23 mouse cellular contexts compared by ENCODE assay signal in the genomic region with DNA sequence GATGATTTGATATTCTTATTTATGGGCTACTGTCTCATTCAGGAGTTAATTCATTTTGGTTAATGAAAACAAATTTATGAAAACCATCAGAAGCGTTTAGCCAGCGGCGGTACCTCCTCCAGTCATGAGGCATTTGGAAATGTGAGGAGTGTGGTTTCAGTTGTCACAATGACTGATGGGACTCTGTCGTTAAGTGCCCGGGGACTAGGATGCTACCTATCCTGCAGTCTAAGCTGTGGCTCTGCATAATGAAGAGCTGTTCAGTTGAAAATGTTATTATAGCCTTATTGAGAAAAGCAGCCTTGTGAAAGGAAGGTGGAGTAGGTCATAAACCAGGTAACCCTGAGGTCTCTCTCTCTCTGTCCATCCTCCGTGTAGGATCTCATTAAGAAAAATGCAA.
A peak's percentile ranks its signal among the peaks of the same experiment; 100 is the strongest.
DNase-seq lines count a peak whose midpoint lies in the region; ATAC-seq and TF ChIP-seq lines count a peak whose summit lies in the region.
"Had no signal": no experiment of that assay in that cellular context is flagged by ENCODE, and none has a peak within 500 bp of the region (broad histone marks: within the 10 kb centered on the region; RNA-seq: fewer than 3 reads in every experiment).

No protein-coding gene starts in this region.

- H3K9ac ChIP-seq in hindbrain, embryonic 15.5 days, result no peak overlapping the region
- H3K9ac ChIP-seq in hindbrain, embryonic 16.5 days (ENCODE audit: low read depth, low read length), result no peak overlapping the region
- H3K9ac ChIP-seq in neural tube, embryonic 14.5 days (replicated peaks; ENCODE audit: low read depth, low read length), result no peak overlapping the region
- H3K9ac ChIP-seq: forebrain, embryonic 13.5 days; heart, embryonic 13.5 days; hindbrain, embryonic 13.5 days; intestine, embryonic 15.5 days had no signal

- H3K27ac ChIP-seq in hindbrain, embryonic 15.5 days (replicated peaks), result no peak overlapping the region
- H3K27ac ChIP-seq in hindbrain, embryonic 16.5 days (ENCODE audit: low read depth, low read length), result no peak overlapping the region
- H3K27ac ChIP-seq in neural tube, embryonic 14.5 days (ENCODE audit: low read depth, low read length), result no peak overlapping the region
- H3K27ac ChIP-seq: forebrain, embryonic 13.5 days; heart, adult 2 months; heart, embryonic 10.5 days; heart, embryonic 13.5 days; intestine, embryonic 15.5 days had no signal

- no peaks in the 10 kb centered on the region for H3K36me3 ChIP-seq in hindbrain, embryonic 15.5 days
- H3K36me3 ChIP-seq in hindbrain, embryonic 16.5 days (ENCODE audit: control insufficient read depth, insufficient read depth, low read length), result no peaks in the 10 kb centered on the region
- H3K36me3 ChIP-seq in neural tube, embryonic 14.5 days (ENCODE audit: control insufficient read depth, insufficient read depth, low read length), result no peaks in the 10 kb centered on the region
- H3K36me3 ChIP-seq: forebrain, embryonic 10.5 days; heart, embryonic 10.5 days; heart, embryonic 13.5 days; hindbrain, embryonic 13.5 days; intestine, embryonic 15.5 days had no signal

- TF ChIP-seq POLR2A in brain, embryonic 14.5 days (IDR thresholded peaks at IDR 0.05; ENCODE audit: borderline replicate concordance, extremely low read depth, insufficient read depth, insufficient read length, poor library complexity, severe bottlenecking), result no peak

- DNase-seq in brain, embryonic 14.5 days (ENCODE audit: low read depth), result peak; percentile 18
- peak; percentile 7 for DNase-seq in embryo, embryonic 10.5 days (ENCODE audit: low spot score)
- DNase-seq in left cerebral cortex, adult 11 months (ENCODE audit: low spot score), result no peak
- DNase-seq: adrenal gland, adult 2 months; adrenal gland, postnatal 14 days; cerebellum, adult 11-12 months; cerebellum, adult 8-10 months; cerebellum, postnatal 10 days; cerebellum, postnatal 36 days; gastrocnemius, postnatal 10 days; gastrocnemius, postnatal 36 days; heart, adult 2 months had no signal

- no peaks in the 10 kb centered on the region for H3K9me3 ChIP-seq in hindbrain, embryonic 15.5 days
- H3K9me3 ChIP-seq in hindbrain, embryonic 16.5 days (ENCODE audit: control insufficient read depth, low read length), result no peaks in the 10 kb centered on the region
- H3K9me3 ChIP-seq in neural tube, embryonic 14.5 days (ENCODE audit: control insufficient read depth, low read length), result no peaks in the 10 kb centered on the region
- H3K9me3 ChIP-seq: forebrain, embryonic 10.5 days; forebrain, embryonic 13.5 days; heart, embryonic 10.5 days; heart, embryonic 13.5 days; hindbrain, embryonic 13.5 days; intestine, embryonic 15.5 days had no signal

- WGBS in hindbrain, embryonic 15.5 days, result 39% methylated on average over 6 of the region's 6 CpGs
- 56% methylated on average over 6 of the region's 6 CpGs for WGBS in hindbrain, embryonic 16.5 days
- 39% methylated on average over 6 of the region's 6 CpGs for WGBS in neural tube, embryonic 14.5 days

- H3K4me1 ChIP-seq in hindbrain, embryonic 15.5 days (replicated peaks), result peaks cover 15% of the 10 kb centered on the region
- 0 out of 2 replicates have a peak, but pooled peaks cover 5% of the 10 kb centered on the region for H3K4me1 ChIP-seq in hindbrain, embryonic 16.5 days (ENCODE audit: control insufficient read depth, insufficient read depth, low read depth, low read length)
- H3K4me1 ChIP-seq in neural tube, embryonic 14.5 days (ENCODE audit: control insufficient read depth, insufficient read depth, low read length), result 0 out of 2 replicates have a peak, but pooled peaks cover 4% of the 10 kb centered on the region
- H3K4me1 ChIP-seq: heart, embryonic 10.5 days; heart, embryonic 13.5 days; intestine, embryonic 15.5 days had no signal

- no peaks in the 10 kb centered on the region for H3K27me3 ChIP-seq in hindbrain, embryonic 15.5 days
- no peaks in the 10 kb centered on the region for H3K27me3 ChIP-seq in hindbrain, embryonic 16.5 days (replicated peaks; ENCODE audit: control insufficient read depth, insufficient read depth, low read length)
- no peaks in the 10 kb centered on the region for H3K27me3 ChIP-seq in neural tube, embryonic 14.5 days (ENCODE audit: control insufficient read depth, insufficient read depth, low read length)
- H3K27me3 ChIP-seq: heart, embryonic 13.5 days; hindbrain, embryonic 13.5 days; intestine, embryonic 15.5 days had no signal

- ATAC-seq in hindbrain, embryonic 15.5 days (ENCODE audit: low FRiP score, low read depth), result peak; percentile 59; the same call in 1 of the 2 replicates
- no peak for ATAC-seq in hindbrain, embryonic 16.5 days
- peak; percentile 68; the same call in 1 of the 2 replicates for ATAC-seq in neural tube, embryonic 14.5 days (ENCODE audit: low read depth)
- ATAC-seq: CD4-positive, CD25-positive, alpha-beta regulatory T cell, adult 4 months; forebrain, embryonic 16.5 days had no signal

- TF ChIP-seq CTCF in brain, embryonic 14.5 days (IDR thresholded peaks at IDR 0.05; ENCODE audit: borderline replicate concordance, extremely low read depth, insufficient read depth, insufficient read length), result no peak

- H3K4me3 ChIP-seq in hindbrain, embryonic 15.5 days, result no peak overlapping the region
- no peak overlapping the region for H3K4me3 ChIP-seq in hindbrain, embryonic 16.5 days (ENCODE audit: low read length)
- no peak overlapping the region for H3K4me3 ChIP-seq in neural tube, embryonic 14.5 days (ENCODE audit: low read depth, low read length)
- H3K4me3 ChIP-seq: heart, adult 2 months; heart, embryonic 10.5 days; heart, embryonic 13.5 days; hindbrain, embryonic 13.5 days; intestine, embryonic 15.5 days had no signal

- no peak overlapping the region for H3K4me2 ChIP-seq in hindbrain, embryonic 15.5 days
- H3K4me2 ChIP-seq in hindbrain, embryonic 16.5 days (ENCODE audit: low read length), result no peak overlapping the region
- no peak overlapping the region for H3K4me2 ChIP-seq in neural tube, embryonic 14.5 days (ENCODE audit: low read depth, low read length)
- H3K4me2 ChIP-seq: heart, embryonic 13.5 days had no signal
